Mouse (Mus musculus) spleen, adult 2 months (tissue): Measurements from ENCODE around the gene Fbxo48.

ENCODE experiments used
- CTCF ChIP-seq: fragments of 200-500 bp; IDR thresholded peaks from 2 replicates; pipeline ENCODE4 v1.5.1; 2011; ENCODE audit warnings: mild to moderate bottlenecking, inconsistent platforms; ENCODE audit not compliant: insufficient read depth, insufficient read length, insufficient replicate concordance; ENCODE audit errors: extremely low read depth
- POLR2A ChIP-seq: fragments of 200-500 bp; IDR thresholded peaks from 2 replicates; pipeline ENCODE4 v1.6.1; 2011; ENCODE audit warnings: low read depth, low read length, inconsistent platforms

DNA sequence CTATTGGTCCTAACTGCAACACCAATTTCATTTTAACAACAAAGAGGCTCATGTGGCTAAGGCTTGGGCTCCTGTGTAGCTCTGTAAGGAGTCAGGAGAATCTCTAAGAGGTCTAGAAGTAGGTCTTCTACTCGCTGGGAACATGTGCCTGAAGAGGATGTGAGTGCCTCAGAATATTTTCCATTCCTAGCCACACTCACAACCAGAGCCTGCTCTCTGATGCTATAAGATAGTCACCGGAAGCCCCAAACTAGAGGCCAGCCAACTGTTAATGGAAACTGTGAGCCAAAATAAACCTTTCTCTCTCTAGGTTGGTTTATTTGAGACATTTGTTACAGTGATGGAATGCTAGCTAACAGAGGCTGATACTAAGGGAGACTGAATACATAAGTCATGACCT is 26.4 kb downstream of the Fbxo48 start:
- TF ChIP-seq CTCF: no peak
- no peak for TF ChIP-seq POLR2A
